Mouse (Mus musculus) embryonic fibroblast, embryonic 13.5 days (primary cell): ENCODE measurements around the gene Eno2.

Source experiments
- CTCF ChIP-seq: IDR thresholded peaks from 2 replicates; pipeline ENCODE4 v1.5.1; 2011; ENCODE audit warnings: mild to moderate bottlenecking, control low read depth, low read length, moderate library complexity, borderline replicate concordance; ENCODE audit not compliant: insufficient read depth
- POLR2A ChIP-seq: IDR thresholded peaks from 2 replicates; pipeline ENCODE4 v1.6.1; 2011; ENCODE audit warnings: low read depth, mild to moderate bottlenecking, control low read depth, low read length, moderate library complexity

GRCm38 (mm10) chr6:124723541-124723940, 45.9 kb downstream of the Eno2 start:
- TF ChIP-seq POLR2A (no peak), CTCF (no peak)
